Mouse (Mus musculus) kidney, postnatal 0 days (tissue): ENCODE data around the gene Hipk4. TPM values are rescaled to one million over a fixed set of nuclear protein-coding genes. Genes with fewer than 3 reads are reported as not detected.

Source experiments
- ATAC-seq: fragments of 200-750 bp; cut with Nextera tagmentation; replicated peaks from 2 replicates; pipeline ENCODE4 v1.8.0; 2017; ENCODE audit warnings: low read depth, moderate number of reproducible peaks, moderate TSS enrichment, moderate library complexity; ENCODE audit not compliant: low FRiP score
- DNase-seq: peaks from one replicate; pipeline ENCODE4 v3.0.0-alpha.2; 2016; ENCODE audit warnings: low spot score
- H3K27ac ChIP-seq: fragments of 300-500 bp; sonication (generic); 2 replicates; pipeline ENCODE4 v1.5.1; 2014; ENCODE audit warnings: mild to moderate bottlenecking
- H3K27me3 ChIP-seq: fragments of 300-500 bp; sonication (generic); 2 replicates; pipeline ENCODE4 v1.6.1; 2014; ENCODE audit warnings: low read length, mixed read lengths; ENCODE audit not compliant: insufficient read depth
- H3K36me3 ChIP-seq: fragments of 300-500 bp; sonication (generic); 2 replicates; pipeline ENCODE4 v1.6.1; 2014; ENCODE audit warnings: low read length, mixed read lengths; ENCODE audit not compliant: insufficient read depth
- H3K4me1 ChIP-seq: fragments of 300-500 bp; sonication (generic); replicated peaks from 2 replicates; pipeline ENCODE4 v1.6.1; 2014; ENCODE audit warnings: antibody characterized with exemption, low read length, mixed read lengths; ENCODE audit not compliant: insufficient read depth
- H3K4me2 ChIP-seq: fragments of 300-500 bp; sonication (generic); 2 replicates; pipeline ENCODE4 v1.6.1; 2014; ENCODE audit warnings: mild to moderate bottlenecking, low read length, moderate library complexity, mixed read lengths
- H3K4me3 ChIP-seq: fragments of 300-500 bp; sonication (generic); replicated peaks from 2 replicates; pipeline ENCODE4 v1.5.1; 2014; ENCODE audit warnings: low read depth, low read length
- H3K9ac ChIP-seq: fragments of 300-500 bp; sonication (generic); 2 replicates; pipeline ENCODE4 v1.6.1; 2014; ENCODE audit warnings: low read depth, low read length
- H3K9me3 ChIP-seq: fragments of 300-500 bp; sonication (generic); replicated peaks from 2 replicates; pipeline ENCODE4 v1.6.1; 2016; ENCODE audit warnings: low read length, inconsistent platforms, mixed read lengths
- CTCF ChIP-seq: IDR thresholded peaks from 2 replicates; pipeline ENCODE4 v1.5.1; 2016; ENCODE audit warnings: antibody characterized with exemption, low read depth, mild to moderate bottlenecking, moderate library complexity
- WGBS: fragments of 180-500 bp; shearing (Covaris S2); extraction: QIAGEN DNeasy Blood & Tissue Kit; methylation state at CpG from one replicate; pipeline ENCODE4 v1.1.7; 2014; 5-methylcytosine and 5-hydroxymethylcytosine counted together
- polyA plus RNA-seq: library from polyadenylated mRNA; unstranded; fragments of >200 nt; fragmentation: Nextera tagmentation; extraction: Ambion mirVana; gene quantifications from 2 replicates; pipeline ENCODE4 v1.2.1, GENCODE M21; 2015

Hipk4 gene
- polyA plus RNA-seq, 1 experiment from 2014 or later: 0.45 TPM

- ATAC-seq (no peak), DNase-seq (no peak)
- 80% methylated on average over 6 of the region's 6 CpGs for WGBS
- H3K27ac ChIP-seq: no peak overlapping the region
- no peaks in the 10 kb centered on the region for H3K27me3 ChIP-seq
- H3K9me3 ChIP-seq: no peaks in the 10 kb centered on the region
- no peak overlapping the region for H3K4me3 ChIP-seq
- H3K36me3 ChIP-seq: peaks cover 12% of the 10 kb centered on the region; the same call in 1 of the 2 replicates
- no peak overlapping the region for H3K4me2 ChIP-seq
- no peak for TF ChIP-seq CTCF
- no peak overlapping the region for H3K9ac ChIP-seq
- H3K4me1 ChIP-seq: no peaks in the 10 kb centered on the region
Observed at GRCm38 (mm10) chr7:27540935-27541334, 17.9 kb downstream of the Hipk4 start.

GRCm38 (mm10) chr7:27541431-27541830, 18.4 kb downstream of the Hipk4 start:
- H3K4me3 ChIP-seq: no peak overlapping the region
- DNase-seq (peak; percentile 24), ATAC-seq (no peak)
- no peak overlapping the region for H3K27ac ChIP-seq
- 58% methylated on average over 16 of the region's 16 CpGs for WGBS
- no peaks in the 10 kb centered on the region for H3K27me3 ChIP-seq
- no peak for TF ChIP-seq CTCF
- H3K4me1 ChIP-seq: no peaks in the 10 kb centered on the region
- H3K9ac ChIP-seq: 0 out of 2 replicates have a peak overlapping the region, but pooled peaks have one; percentile 53
- H3K9me3 ChIP-seq: no peaks in the 10 kb centered on the region
- H3K4me2 ChIP-seq: no peak overlapping the region
- H3K36me3 ChIP-seq: peaks cover 12% of the 10 kb centered on the region; the same call in 1 of the 2 replicates

- Histone ChIP-seq H3K4me3 (peak overlapping the region; percentile 45), H3K36me3 (peaks cover 12% of the 10 kb centered on the region; the same call in 1 of the 2 replicates), H3K4me2 (peak overlapping the region; percentile 76), H3K9ac (peak overlapping the region; percentile 53), H3K9me3 (no peaks in the 10 kb centered on the region), H3K27me3 (no peaks in the 10 kb centered on the region), H3K27ac (no peak overlapping the region), H3K4me1 (no peaks in the 10 kb centered on the region)
- TF ChIP-seq CTCF: no peak
- WGBS: 65% methylated on average over 5 of the region's 5 CpGs
- no peak for DNase-seq
- ATAC-seq: no peak
Observed at GRCm38 (mm10) chr7:27541922-27542321, 18.9 kb downstream of the Hipk4 start.

GRCm38 (mm10) chr7:27542392-27543033, 19.4 kb downstream of the Hipk4 start:
- Histone ChIP-seq H3K4me3 (peak overlapping the region; percentile 45), H3K9ac (peak overlapping the region; percentile 53), H3K4me1 (no peaks in the 10 kb centered on the region), H3K9me3 (no peaks in the 10 kb centered on the region), H3K27ac (0 out of 2 replicates have a peak overlapping the region, but pooled peaks have one; percentile 2), H3K4me2 (peak overlapping the region; percentile 76), H3K27me3 (no peaks in the 10 kb centered on the region), H3K36me3 (peaks cover 8% of the 10 kb centered on the region; the same call in 1 of the 2 replicates)
- under 1% methylated on average over 30 of the region's 30 CpGs for WGBS
- peak; percentile 83 for ATAC-seq
- TF ChIP-seq CTCF: no peak
- DNase-seq: peak; percentile 92

GRCm38 (mm10) chr7:27543065-27543464, 20.0 kb downstream of the Hipk4 start:
- H3K4me1 ChIP-seq: no peaks in the 10 kb centered on the region
- peak overlapping the region; percentile 45 for H3K4me3 ChIP-seq
- H3K4me2 ChIP-seq: peak overlapping the region; percentile 76
- 0 out of 2 replicates have a peak, but pooled peaks cover 7% of the 10 kb centered on the region for H3K36me3 ChIP-seq
- no peaks in the 10 kb centered on the region for H3K27me3 ChIP-seq
- no peak for TF ChIP-seq CTCF
- H3K9me3 ChIP-seq: no peaks in the 10 kb centered on the region
- H3K27ac ChIP-seq: 0 out of 2 replicates have a peak overlapping the region, but pooled peaks have one; percentile 2
- H3K9ac ChIP-seq: peak overlapping the region; percentile 53; the same call in 1 of the 2 replicates
- DNase-seq (peak; percentile 6), ATAC-seq (no peak)
- 37% methylated on average over 6 of the region's 6 CpGs for WGBS

GRCm38 (mm10) chr7:27543851-27544250, 20.8 kb downstream of the Hipk4 start:
- ATAC-seq: no peak
- no peaks in the 10 kb centered on the region for H3K27me3 ChIP-seq
- H3K9ac ChIP-seq: no peak overlapping the region
- H3K4me3 ChIP-seq: no peak overlapping the region
- no peak for TF ChIP-seq CTCF
- WGBS: 88% methylated on average over 4 of the region's 4 CpGs
- no peak for DNase-seq
- no peaks in the 10 kb centered on the region for H3K4me1 ChIP-seq
- no peaks in the 10 kb centered on the region for H3K9me3 ChIP-seq
- H3K27ac ChIP-seq: no peak overlapping the region
- no peak overlapping the region for H3K4me2 ChIP-seq
- 0 out of 2 replicates have a peak, but pooled peaks cover 7% of the 10 kb centered on the region for H3K36me3 ChIP-seq
